Mouse (Mus musculus) gastrocnemius, postnatal 14 days (tissue): ENCODE measurements around the gene Ropn1. TPM values are rescaled to one million over a fixed set of nuclear protein-coding genes. Genes with fewer than 3 reads are reported as not detected.
"Not testable (repeated sequence)": the region's sequence is repeated elsewhere in the genome, so short reads cannot be mapped to it uniquely, and the experiment has no call there.

ENCODE experiments used
- DNase-seq: peaks from one replicate; pipeline ENCODE4 v3.0.0; 2021; ENCODE audit warnings: mixed read lengths
- intact Hi-C: fragments of 180-260 bp; cut with DNase I; formaldehyde crosslinking; loops from one replicate; pipeline ENCODE4 v1.15.1; 2025; ENCODE audit warnings: low total_unique reads
- total RNA-seq, 2 experiments: library from RNA; stranded (reverse); gene quantifications; 2 replicates each; pipeline ENCODE4 v1.2.3; 2021

The Ropn1 gene
- total RNA-seq, 2 experiments from 2014 or later = not detected

- intact Hi-C loops = no loop called here
- no peak for DNase-seq
Observed at GRCm38 (mm10) chr16:34674365-34674764, 24.6 kb downstream of the Ropn1 start.

- intact Hi-C loops = no loop called here
- DNase-seq = no peak
Observed at GRCm38 (mm10) chr16:34681823-34682222, 32.1 kb downstream of the Ropn1 start.

GRCm38 (mm10) chr16:34689879-34690278 lies 40.2 kb downstream of the Ropn1 start:
- intact Hi-C loops = no loop called here
- DNase-seq = no peak

- peak; percentile 89 for DNase-seq
- intact Hi-C loops = no loop called here
Observed at GRCm38 (mm10) chr16:34690334-34691144, 40.8 kb downstream of the Ropn1 start, which contains the start of gene Ccdc14. Gene Ccdc14 (plus strand): TSS chr16:34690616.

- intact Hi-C loops = no loop called here
- DNase-seq = no peak
Observed at GRCm38 (mm10) chr16:34691156-34691555, 41.4 kb downstream of the Ropn1 start.

- DNase-seq = no peak
- intact Hi-C loops = no loop called here
Observed at GRCm38 (mm10) chr16:34694477-34694876, 44.8 kb downstream of the Ropn1 start.

GRCm38 (mm10) chr16:34698721-34699120 lies 49.0 kb downstream of the Ropn1 start:
- intact Hi-C loops, DNase-seq: not testable (repeated sequence)

GRCm38 (mm10) chr16:34700165-34700827 lies 50.6 kb downstream of the Ropn1 start:
- peak; percentile 59 for DNase-seq
- intact Hi-C loops = loop anchor here (5.0 kb wide), 1 partner anchor 33 kb away; no protein-coding TSS in a partner anchor

GRCm38 (mm10) chr16:34700828-34701216 lies 51.1 kb downstream of the Ropn1 start:
- intact Hi-C loops = loop anchor here (5.0 kb wide), 1 partner anchor 34 kb away; no protein-coding TSS in a partner anchor
- DNase-seq = no peak

- DNase-seq = no peak
- intact Hi-C loops = no loop called here
Observed at GRCm38 (mm10) chr16:34706019-34706418, 56.3 kb downstream of the Ropn1 start.

- intact Hi-C loops = no loop called here
- peak; percentile 24 for DNase-seq
Observed at GRCm38 (mm10) chr16:34706487-34706946, 56.8 kb downstream of the Ropn1 start.

- no peak for DNase-seq
- intact Hi-C loops = no loop called here
Observed at GRCm38 (mm10) chr16:34711481-34711880, 61.8 kb downstream of the Ropn1 start.

- intact Hi-C loops = no loop called here
- no peak for DNase-seq
Observed at GRCm38 (mm10) chr16:34725156-34725555, 75.4 kb downstream of the Ropn1 start.

Other genes with a start within 250 kb of the Ropn1 start
- gene Kalrn, start 76.4 kb upstream of the Ropn1 start, total RNA-seq = 10 to 100 TPM; 16.3 to 20.2 TPM
- 1 to 10 TPM; 2.5 to 2.6 TPM for gene Ccdc14, start 40.7 kb downstream of the Ropn1 start, total RNA-seq
- gene Mylk, start 95.3 kb downstream of the Ropn1 start, total RNA-seq = 10 to 100 TPM; 30.8 to 35.8 TPM